Mouse (Mus musculus) midbrain, embryonic 11.5 days (tissue): ENCODE measurements at regions not wholly inside any gene's neighbourhood (a gene's known extent, or its start where the extent isn't known, plus 50 kb on each side); places are given as distances from the start of the nearest gene placed in this dataset.

ENCODE experiments used
- ATAC-seq: fragments of 200-750 bp; cut with Nextera tagmentation; 2 replicates; pipeline ENCODE4 v1.8.0; 2017; ENCODE audit warnings: moderate TSS enrichment, moderate library complexity; ENCODE audit not compliant: low FRiP score
- DNase-seq: peaks from one replicate; pipeline ENCODE4 v3.0.0; 2015; ENCODE audit warnings: low spot score; ENCODE audit errors: missing footprints
- H3K27ac ChIP-seq: fragments of 300-500 bp; sonication (generic); 2 replicates; pipeline ENCODE4 v1.5.1; 2014; ENCODE audit warnings: low read depth, low read length
- H3K27me3 ChIP-seq: fragments of 300-500 bp; sonication (generic); 2 replicates; pipeline ENCODE4 v1.6.1; 2014; ENCODE audit warnings: mild to moderate bottlenecking, low read length, moderate library complexity, mixed read lengths; ENCODE audit not compliant: control insufficient read depth, insufficient read depth
- H3K36me3 ChIP-seq: fragments of 300-500 bp; sonication (generic); 2 replicates; pipeline ENCODE4 v1.6.1; 2014; ENCODE audit warnings: mild to moderate bottlenecking, low read length, moderate library complexity, mixed read lengths; ENCODE audit not compliant: control insufficient read depth, insufficient read depth
- H3K4me1 ChIP-seq: fragments of 300-500 bp; sonication (generic); 2 replicates; pipeline ENCODE4 v1.6.1; 2014; ENCODE audit warnings: low read length; ENCODE audit not compliant: control insufficient read depth, insufficient read depth
- H3K4me2 ChIP-seq: fragments of 300-500 bp; sonication (generic); 2 replicates; pipeline ENCODE4 v1.6.1; 2014; ENCODE audit warnings: mild to moderate bottlenecking, moderate library complexity
- H3K4me3 ChIP-seq: fragments of 300-500 bp; sonication (generic); 2 replicates; pipeline ENCODE4 v1.5.1; 2014; ENCODE audit warnings: low read depth, low read length
- H3K9ac ChIP-seq: fragments of 300-500 bp; sonication (generic); 2 replicates; pipeline ENCODE4 v1.6.1; 2014; ENCODE audit warnings: low read length
- H3K9me3 ChIP-seq: fragments of 300-500 bp; sonication (generic); 2 replicates; pipeline ENCODE4 v1.6.1; 2016; ENCODE audit warnings: low read length; ENCODE audit not compliant: control insufficient read depth
- WGBS: fragments of 180-500 bp; shearing (Covaris S2); extraction: QIAGEN DNeasy Blood & Tissue Kit; methylation state at CpG from one replicate; pipeline ENCODE4 v1.1.7; 2014; 5-methylcytosine and 5-hydroxymethylcytosine counted together

DNA sequence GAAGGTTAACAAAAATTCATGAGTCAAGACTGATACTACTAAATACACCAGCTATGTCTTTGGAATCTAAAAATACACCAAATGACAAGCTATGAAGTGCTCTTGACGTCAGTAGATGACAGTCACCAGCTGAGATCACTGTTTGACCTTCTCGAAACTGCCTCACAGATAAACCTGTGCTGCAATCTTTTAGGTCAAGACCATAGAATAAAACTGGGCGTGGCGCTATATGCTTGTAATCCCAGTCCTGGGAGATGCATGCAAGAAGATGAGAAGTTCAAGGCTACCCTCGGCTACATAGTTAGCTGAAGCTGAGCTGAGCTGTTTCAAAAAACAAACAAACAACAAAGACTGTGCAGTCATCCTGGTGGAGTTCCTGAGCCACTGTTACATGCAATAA is 226.7 kb downstream of the Nfkbiz start:
- H3K27me3 ChIP-seq, result no peaks in the 10 kb centered on the region
- H3K9ac ChIP-seq, result no peak overlapping the region
- no peaks in the 10 kb centered on the region for H3K9me3 ChIP-seq
- WGBS, result 90% methylated on average over 5 of the region's 5 CpGs
- H3K36me3 ChIP-seq, result no peaks in the 10 kb centered on the region
- DNase-seq (no peak), ATAC-seq (no peak)
- H3K27ac ChIP-seq, result no peak overlapping the region
- H3K4me3 ChIP-seq, result no peak overlapping the region
- no peaks in the 10 kb centered on the region for H3K4me1 ChIP-seq
- no peak overlapping the region for H3K4me2 ChIP-seq

DNA sequence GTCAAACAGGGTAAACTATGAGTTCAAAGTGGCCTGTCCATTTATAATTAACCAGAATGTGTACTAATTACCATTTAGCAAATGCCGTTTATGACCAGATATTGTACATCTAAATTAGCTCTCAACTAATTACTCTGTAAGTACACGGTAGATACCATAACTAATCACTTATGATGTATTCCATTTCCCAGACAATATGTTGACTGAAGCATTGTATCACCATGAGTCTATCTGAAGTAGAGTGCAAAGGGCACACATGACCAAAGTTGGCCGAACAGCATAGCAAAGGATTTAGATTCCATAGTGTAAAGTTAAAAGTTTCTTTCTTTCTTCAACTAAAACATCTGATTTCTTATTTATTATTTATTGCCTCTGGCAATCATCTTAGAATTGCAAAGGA is 227.5 kb downstream of the Nfkbiz start:
- ATAC-seq (no peak), DNase-seq (no peak)
- Histone ChIP-seq H3K4me3 (no peak overlapping the region), H3K9ac (no peak overlapping the region), H3K4me1 (no peaks in the 10 kb centered on the region), H3K36me3 (no peaks in the 10 kb centered on the region), H3K4me2 (no peak overlapping the region), H3K27me3 (no peaks in the 10 kb centered on the region), H3K27ac (no peak overlapping the region), H3K9me3 (no peaks in the 10 kb centered on the region)
- whole genome bisulfite sequencing, result 96% methylated on average over 3 of the region's 3 CpGs

DNA sequence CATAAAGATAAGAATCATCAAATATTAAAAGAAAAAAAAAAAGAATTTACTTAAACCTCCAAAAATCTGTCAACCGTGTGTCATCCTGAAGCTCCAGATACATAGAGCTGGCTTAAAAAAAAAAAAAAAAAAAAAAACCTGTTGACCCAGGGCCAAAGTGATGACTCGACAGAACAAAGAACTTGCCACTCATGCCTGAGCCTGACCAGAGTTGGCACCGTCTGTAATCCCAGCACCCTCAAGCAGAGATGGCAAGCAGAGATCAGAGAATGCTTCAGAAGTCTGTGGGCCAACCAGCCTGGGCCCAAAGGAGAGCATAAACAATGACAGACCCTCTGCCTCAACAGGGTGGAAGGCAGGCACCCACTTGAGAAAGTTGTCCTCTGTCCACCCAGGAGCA is 230.3 kb downstream of the Nfkbiz start:
- ATAC-seq (no peak), DNase-seq (no peak)
- WGBS, result 74% methylated on average over 3 of the region's 3 CpGs
- Histone ChIP-seq H3K27me3 (no peaks in the 10 kb centered on the region), H3K4me2 (no peak overlapping the region), H3K36me3 (no peaks in the 10 kb centered on the region), H3K4me1 (no peaks in the 10 kb centered on the region), H3K4me3 (no peak overlapping the region), H3K9ac (no peak overlapping the region), H3K27ac (no peak overlapping the region), H3K9me3 (no peaks in the 10 kb centered on the region)

DNA sequence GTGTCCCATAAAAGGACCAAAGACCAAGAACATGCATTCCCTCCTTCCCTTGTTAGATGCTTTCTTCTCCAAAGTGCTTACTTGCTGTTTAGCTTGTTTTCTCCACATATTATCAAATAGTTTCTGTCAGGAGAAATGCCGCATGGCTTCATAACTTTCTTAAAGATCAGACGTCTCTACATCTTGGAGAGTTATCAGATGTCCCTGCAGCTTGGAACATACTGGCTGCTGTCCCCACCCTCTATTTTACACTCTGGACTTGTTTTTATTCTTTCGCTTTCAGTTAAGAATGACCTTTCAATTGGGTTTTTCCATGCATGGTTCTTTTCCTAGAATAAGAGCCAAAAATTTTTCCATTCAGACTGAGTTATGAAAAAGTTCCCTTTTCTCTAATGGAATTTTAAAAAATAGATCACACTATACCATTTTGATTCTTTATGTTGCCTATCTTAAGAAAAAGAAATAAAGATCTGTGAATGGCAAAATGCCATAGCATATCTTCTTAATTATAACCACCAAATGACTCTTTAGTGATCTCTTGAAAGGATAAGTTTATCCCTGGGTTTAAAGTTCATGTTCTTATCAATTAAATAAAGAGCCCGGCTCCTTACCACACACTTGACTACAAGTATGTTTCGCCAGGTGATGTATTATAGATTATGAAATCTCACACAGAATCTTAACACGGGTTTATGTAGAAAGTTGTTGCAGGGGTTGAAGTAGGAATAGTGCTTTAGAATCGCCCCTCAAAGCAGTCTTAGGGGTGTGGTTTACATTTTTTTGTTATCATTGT is 232.1 kb downstream of the Nfkbiz start:
- H3K4me2 ChIP-seq, result no peak overlapping the region
- H3K9ac ChIP-seq, result no peak overlapping the region
- no peaks in the 10 kb centered on the region for H3K27me3 ChIP-seq
- no peaks in the 10 kb centered on the region for H3K4me1 ChIP-seq
- no peaks in the 10 kb centered on the region for H3K36me3 ChIP-seq
- ATAC-seq (no peak), DNase-seq (no peak)
- 86% methylated on average over 7 of the region's 7 CpGs for WGBS
- no peaks in the 10 kb centered on the region for H3K9me3 ChIP-seq
- no peak overlapping the region for H3K4me3 ChIP-seq
- H3K27ac ChIP-seq, result no peak overlapping the region

DNA sequence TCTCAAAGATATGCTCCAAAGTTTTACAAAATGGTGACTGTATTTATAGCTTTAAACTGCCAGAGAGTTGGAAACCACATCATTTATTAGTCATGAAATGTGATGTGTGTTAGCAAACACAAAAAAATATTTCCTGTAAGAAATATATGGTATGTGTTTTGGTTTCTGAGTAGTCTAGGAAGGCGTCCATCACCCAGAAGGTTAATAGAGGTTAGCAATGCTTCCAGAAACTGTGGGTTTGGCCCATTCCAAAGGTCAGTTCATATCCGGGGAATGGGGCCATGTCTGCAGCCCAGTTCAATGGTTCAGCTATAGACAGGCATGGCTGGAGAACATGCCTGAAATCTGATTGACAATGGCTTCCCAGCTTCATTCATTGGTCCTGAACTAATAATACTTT is 235.1 kb downstream of the Nfkbiz start:
- H3K27ac ChIP-seq, result no peak overlapping the region

DNA sequence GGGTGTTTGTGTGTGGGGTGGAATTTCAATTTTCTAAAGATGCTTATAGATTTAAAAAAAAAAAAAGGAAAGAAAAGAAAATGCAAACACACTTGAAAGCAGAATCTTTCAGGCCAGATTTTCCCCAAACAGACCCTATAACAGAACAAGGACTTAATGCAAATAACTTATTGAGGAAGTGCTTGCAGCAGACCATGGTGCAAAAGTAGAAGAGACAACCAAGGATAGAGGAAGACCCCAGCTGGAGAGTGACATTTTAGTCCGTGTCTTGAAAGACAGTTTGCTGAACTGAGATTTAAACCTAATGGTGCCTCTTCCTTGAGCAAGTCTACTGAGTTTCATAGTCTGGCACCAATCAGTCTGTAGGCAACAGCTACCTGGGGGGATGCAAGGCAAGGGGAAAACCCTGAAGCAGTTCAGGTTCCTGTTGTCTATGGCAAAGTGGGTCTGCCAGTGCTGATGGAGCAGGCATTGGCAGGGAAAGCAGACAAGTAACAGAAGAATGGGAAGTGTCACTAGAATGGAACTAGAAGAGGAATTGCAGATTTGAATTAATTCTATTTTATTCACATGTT is 249.2 kb downstream of the Nfkbiz start:
- no peaks in the 10 kb centered on the region for H3K4me1 ChIP-seq
- no peaks in the 10 kb centered on the region for H3K27me3 ChIP-seq
- no peak overlapping the region for H3K27ac ChIP-seq
- H3K36me3 ChIP-seq, result no peaks in the 10 kb centered on the region
- no peaks in the 10 kb centered on the region for H3K9me3 ChIP-seq
- no peak overlapping the region for H3K4me3 ChIP-seq
- DNase-seq (no peak), ATAC-seq (no peak)
- H3K4me2 ChIP-seq, result no peak overlapping the region
- no peak overlapping the region for H3K9ac ChIP-seq
- WGBS, result 78% methylated on average over 1 of the region's 1 CpGs

More for the DNA sequence above, 235.1 kb downstream of the Nfkbiz start:
- Histone ChIP-seq H3K4me3 (no peak overlapping the region), H3K27me3 (no peaks in the 10 kb centered on the region), H3K9me3 (no peaks in the 10 kb centered on the region), H3K36me3 (no peaks in the 10 kb centered on the region), H3K9ac (no peak overlapping the region), H3K4me2 (no peak overlapping the region), H3K4me1 (no peaks in the 10 kb centered on the region)
- WGBS, result 82% methylated on average over 2 of the region's 2 CpGs
- DNase-seq, result no peak
- ATAC-seq, result no peak

DNA sequence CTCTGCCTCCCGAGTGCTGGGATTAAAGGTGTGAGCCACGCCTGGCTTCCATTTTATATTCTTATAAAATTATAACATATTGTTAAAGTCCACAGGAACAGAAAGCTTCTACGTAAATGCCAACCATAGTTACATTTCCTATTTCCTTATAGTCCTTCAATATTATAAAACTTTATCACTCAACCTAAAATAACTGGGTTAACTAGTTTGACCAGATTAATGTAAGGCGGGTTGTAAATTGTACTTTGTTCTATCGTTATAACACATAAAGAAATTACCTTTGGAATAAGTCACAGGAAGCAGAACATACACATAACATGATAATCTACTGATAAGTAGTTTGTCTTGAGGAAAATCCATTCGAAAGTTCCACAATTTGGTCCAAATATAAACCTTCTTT is 251.6 kb downstream of the Nfkbiz start:
- no peaks in the 10 kb centered on the region for H3K36me3 ChIP-seq
- 90% methylated on average over 6 of the region's 6 CpGs for WGBS
- no peaks in the 10 kb centered on the region for H3K9me3 ChIP-seq
- DNase-seq (no peak), ATAC-seq (no peak)
- H3K4me3 ChIP-seq, result no peak overlapping the region
- no peaks in the 10 kb centered on the region for H3K27me3 ChIP-seq
- no peak overlapping the region for H3K9ac ChIP-seq
- H3K4me2 ChIP-seq, result no peak overlapping the region
- no peaks in the 10 kb centered on the region for H3K4me1 ChIP-seq
- H3K27ac ChIP-seq, result no peak overlapping the region

DNA sequence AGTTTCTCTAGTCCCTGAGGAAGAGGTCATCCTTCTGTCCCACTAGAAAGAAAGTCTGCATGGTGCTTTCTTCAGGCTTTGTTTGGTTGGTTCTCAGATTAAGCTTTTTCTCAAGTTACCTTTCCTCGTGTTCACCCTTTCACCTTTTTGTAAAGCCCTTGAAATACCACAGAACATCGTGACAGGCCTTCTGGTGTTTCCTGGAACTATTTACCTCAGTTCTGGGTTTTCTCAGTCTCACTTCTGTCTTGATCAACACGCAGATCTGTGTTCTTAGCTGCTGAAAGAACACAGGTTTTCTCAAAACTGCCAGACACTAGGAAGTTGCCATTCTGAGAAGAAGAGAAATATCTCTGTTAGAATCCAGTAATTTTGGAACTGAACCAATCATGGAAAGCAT is 255.8 kb downstream of the Nfkbiz start:
- 74% methylated on average over 3 of the region's 3 CpGs for WGBS
- ATAC-seq (no peak), DNase-seq (no peak)
- Histone ChIP-seq H3K9ac (no peak overlapping the region), H3K9me3 (no peaks in the 10 kb centered on the region), H3K36me3 (no peaks in the 10 kb centered on the region), H3K4me1 (no peaks in the 10 kb centered on the region), H3K27me3 (no peaks in the 10 kb centered on the region), H3K4me3 (no peak overlapping the region), H3K27ac (no peak overlapping the region), H3K4me2 (no peak overlapping the region)

DNA sequence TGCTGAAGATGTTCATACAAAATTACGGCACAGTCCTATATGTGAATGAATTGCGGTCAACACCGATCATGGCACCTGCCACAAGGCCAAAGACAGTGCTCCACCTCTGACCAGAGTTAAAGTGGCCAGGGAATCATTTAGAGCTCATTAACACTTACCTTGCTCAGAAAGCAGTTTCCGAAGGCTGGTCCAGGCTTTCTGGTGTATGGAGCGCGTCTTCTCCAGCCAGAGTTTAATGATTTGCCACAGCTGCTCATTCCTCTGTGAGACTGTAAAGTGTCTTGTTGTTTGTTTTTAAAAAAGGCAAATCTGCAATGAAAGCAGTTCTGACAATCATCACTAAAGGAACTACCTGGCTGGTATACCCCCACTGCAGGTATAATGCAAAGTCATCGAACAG is 256.7 kb downstream of the Nfkbiz start:
- H3K9me3 ChIP-seq, result no peaks in the 10 kb centered on the region
- H3K4me1 ChIP-seq, result no peaks in the 10 kb centered on the region
- DNase-seq (no peak), ATAC-seq (no peak)
- H3K4me2 ChIP-seq, result no peak overlapping the region
- H3K36me3 ChIP-seq, result no peaks in the 10 kb centered on the region
- no peak overlapping the region for H3K4me3 ChIP-seq
- H3K27ac ChIP-seq, result no peak overlapping the region
- H3K9ac ChIP-seq, result no peak overlapping the region
- no peaks in the 10 kb centered on the region for H3K27me3 ChIP-seq
- 95% methylated on average over 7 of the region's 7 CpGs for WGBS
